Mouse (Mus musculus): ENCODE measurements around the gene Gm11099. TPM values are rescaled to one million over a fixed set of nuclear protein-coding genes. Genes with fewer than 3 reads are reported as not detected.

Gm11099 gene
- not detected in 2 replicates for polyA plus RNA-seq (2012; rRNA removed; ENCODE audit: low replicate concordance)

DNA sequence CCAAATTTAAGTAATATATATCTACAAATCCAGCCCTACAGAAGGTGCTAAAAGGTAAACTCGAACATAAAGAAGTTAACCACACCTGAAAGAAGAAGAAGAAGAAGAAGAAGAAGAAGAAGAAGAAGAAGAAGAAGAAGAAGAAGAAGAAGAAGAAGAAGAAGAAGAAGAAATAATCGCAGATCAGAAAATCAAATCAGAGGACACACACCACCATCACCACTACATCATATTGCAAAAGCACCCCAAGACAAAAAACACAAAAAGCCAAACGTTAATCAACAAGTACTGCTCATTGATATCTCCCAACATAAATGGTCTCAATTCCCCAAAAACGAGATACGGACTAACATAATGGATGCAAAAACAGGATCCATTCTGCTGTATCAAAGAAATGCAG lies at the start of gene Gm11099:
Gm11099 (plus strand) TSS at position 301 of the 400 bp plus-strand sequence.

Measured in duodenum, adult 2 months (tissue).